Mouse (Mus musculus) right cerebral cortex, postnatal 25 days (tissue): ENCODE data around the gene Tmem87b.
A peak's percentile ranks its signal among the peaks of the same experiment; 100 is the strongest.

Source experiments
- DNase-seq: peaks from one replicate; pipeline ENCODE4 v3.0.0; 2022

Gene Tmem87b

DNA sequence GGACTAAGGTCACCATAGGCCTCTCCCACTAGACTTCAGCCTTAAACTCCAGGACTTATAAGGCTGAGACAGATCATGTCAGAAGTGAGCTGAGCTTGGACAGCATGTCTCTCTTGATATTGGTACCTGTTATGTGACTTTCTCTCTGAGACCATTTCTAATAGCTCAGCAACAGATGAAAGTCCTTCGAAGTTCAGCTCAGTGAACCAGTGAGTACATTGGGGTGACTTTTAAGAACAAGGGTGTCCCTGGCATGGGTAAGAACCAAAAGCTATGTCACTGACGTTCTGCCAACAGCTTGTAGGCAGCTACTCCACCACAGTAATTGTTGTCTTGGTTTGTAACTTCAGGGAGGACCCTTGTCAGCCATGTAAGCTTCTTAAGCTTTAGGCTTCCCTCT, 2.7 kb downstream of the Tmem87b start:
- no peak for DNase-seq

DNA sequence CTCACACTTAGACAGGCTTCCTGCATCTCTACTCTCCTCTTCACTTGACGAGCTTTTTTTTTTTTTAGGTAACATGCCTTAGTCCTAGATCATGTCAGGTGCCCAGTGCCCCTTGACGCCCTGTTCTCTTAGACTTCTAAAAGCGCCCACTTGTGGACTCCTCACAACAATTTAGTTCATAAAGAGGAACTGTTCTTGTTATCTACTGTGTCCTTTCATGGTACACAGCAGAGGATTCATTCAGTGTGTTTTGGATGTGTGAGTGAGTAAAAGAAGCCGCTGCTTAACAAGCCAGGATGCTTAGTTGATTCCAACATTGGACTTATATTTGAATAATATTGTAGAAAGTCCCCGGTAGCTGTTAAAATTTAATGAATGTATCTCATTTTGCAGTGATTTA, 6.0 kb downstream of the Tmem87b start:
- no peak for DNase-seq

DNA sequence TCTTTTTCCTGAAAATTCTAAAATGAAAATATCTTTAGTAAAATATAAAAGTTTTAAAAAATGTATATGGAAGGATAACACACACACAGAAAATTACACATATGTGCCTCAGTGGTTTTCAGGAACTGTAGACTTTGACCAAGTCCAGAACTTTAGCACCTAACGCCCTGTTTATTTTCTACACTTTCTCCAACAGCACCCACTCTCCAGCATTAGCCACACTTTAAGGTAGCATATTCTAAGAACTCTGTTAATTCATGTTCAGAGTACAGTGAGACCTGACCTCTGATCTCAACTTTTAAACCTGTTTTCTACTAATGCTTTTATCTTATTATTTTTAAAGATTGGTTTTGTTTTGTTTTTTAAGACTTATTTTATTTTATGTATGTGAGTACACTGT, 9.9 kb downstream of the Tmem87b start:
- DNase-seq: no peak

DNA sequence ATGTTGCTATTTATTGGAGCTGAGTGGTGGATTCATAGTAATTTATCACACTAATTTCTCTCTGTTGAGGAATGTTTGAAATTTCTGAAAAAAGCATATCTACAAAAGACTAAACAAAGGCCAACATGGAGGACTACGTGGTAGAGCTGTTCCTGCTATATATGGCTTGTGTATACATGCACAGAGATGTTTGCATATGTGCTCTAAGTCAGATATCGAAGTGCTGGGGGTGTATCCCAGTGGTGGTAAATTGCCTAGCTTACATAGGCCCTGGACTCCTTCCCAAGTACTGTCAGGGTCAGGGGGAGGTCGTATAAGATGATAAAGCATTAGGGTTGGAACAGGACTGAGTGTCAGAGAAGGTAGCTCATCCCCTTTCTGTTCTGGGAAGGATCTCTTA, 14.7 kb downstream of the Tmem87b start:
- no peak for DNase-seq

DNA sequence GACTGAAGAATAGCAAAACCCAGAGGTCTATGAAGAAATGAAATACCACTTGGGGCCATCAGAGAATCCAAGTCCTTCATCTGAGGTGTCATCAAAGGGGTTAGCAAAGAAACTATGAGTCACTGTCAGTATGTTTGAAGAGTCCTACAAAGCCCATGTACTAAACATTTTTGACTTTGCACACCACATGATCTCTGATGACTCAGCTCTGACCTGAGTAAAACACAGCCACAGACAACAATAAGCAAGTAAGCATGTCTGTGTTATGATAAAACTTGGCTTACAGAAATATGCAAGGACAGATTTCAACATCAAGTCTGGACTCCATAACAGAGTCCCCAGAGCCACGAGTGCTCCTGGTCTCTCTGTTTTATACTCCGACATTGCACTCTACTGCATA, 15.1 kb downstream of the Tmem87b start:
- no peak for DNase-seq

DNA sequence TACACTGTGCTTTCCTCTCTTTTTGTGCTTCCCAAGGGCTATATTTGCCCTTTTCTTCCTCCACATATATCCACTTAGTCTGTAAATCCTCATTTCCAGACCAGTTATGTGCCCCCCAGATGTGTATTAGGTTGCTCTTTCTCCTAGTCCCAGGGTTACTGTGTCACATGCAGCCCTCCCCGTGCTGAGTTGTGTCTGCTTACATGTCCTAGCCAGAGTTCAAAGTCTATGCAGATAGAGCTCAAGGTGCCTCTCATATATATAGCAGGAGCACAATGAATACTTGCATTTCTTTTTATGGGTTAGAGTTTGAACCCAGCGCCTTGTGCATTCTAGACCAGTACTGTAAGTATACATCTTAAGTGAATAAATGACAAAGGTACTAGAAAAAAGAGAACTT, 15.5 kb downstream of the Tmem87b start:
- DNase-seq: no peak

DNA sequence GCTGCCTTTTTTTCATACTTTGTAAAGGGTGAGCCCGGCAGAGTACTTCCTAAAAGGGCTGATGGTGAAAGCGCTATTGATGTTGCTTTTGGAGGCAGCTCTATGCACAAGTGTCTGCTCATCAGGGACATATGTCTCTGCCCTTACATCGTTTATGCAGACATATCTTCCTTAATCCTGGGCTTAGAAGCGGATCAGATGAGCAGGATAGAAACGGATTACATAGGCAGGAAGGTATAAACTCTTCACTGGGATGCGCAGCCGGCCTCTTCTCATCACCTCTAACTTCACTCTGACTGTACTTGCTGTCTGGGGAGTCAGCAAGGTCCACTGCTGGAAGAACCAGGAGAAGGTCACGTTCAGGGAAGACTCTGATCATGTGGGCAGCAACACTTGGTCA, 19.6 kb downstream of the Tmem87b start:
- no peak for DNase-seq

DNA sequence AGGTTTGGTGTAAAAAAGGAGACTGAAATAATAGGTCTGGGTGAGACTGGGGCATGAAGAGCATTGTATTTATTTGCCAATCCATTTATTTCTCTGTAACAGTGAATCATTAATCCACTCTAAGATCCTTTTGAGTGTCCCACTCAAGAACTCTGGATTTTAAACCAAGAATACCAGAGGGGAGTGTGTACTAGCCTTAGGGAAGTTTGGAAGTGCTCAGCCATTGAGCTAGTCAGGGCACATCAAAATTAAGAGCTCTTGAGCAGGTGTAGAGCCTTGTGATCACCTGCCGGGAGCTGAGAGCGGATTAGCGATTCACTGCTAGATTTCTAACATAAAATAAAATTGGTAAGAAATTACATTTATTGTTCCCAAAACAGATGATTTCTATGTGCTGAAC, 20.7 kb downstream of the Tmem87b start:
- DNase-seq: no peak

DNA sequence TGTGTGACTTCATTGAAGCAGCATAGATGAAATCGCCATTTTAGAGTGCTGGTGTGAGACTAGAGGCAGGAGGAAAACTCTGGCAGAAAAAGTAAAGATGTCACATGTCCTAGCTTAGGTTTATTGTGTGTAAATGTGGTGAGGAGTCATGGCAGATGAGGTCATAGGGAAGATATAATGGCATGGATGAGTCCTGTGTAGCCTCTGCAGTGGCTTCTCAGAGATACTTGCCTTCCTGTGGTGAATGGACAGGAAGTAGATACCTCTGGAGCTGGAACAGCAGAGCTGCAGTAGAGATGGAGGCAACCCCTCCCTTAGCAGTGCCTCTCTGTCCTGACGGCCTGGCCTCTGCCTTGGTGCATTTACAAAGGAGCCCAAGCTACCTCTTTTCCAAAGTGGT, 21.6 kb downstream of the Tmem87b start:
- DNase-seq: no peak

DNA sequence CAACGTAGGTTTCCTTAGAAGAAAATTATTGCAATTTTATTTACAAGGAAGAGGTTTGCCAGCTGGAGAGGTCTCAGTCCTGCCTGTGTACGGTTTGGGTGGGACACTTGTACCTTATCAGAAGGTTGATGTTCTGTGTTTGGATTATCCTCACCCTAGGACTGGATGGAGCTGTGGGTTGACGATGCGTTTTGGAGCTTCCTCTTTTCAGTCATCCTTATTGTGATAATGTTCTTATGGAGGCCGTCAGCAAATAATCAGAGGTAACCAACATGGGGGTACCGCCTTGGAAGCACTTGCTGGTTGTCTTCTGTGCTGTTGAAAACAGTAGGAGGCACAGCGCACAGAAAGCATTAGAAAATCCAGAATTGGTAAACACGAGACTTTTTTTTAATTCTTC, 24.5 kb downstream of the Tmem87b start:
- DNase-seq: no peak

DNA sequence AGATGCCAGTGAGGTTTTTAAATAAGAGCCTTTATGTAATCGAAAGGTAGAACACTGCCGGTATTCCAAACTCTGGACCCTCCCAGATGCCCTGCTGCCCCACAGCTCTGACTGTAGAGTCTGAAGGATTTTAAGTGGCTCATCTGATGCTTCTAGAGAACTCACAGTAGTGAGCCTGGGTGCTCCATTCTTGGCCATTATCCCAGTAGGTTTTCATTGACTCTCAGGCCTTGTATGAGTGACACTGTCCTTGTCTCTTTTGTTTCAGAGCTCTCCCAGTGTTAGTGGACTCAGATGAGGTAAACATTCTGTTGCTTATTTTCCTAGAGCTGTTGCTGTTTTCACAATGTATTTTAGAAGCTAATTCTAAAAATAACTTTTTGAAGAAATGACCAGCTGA, 32.1 kb downstream of the Tmem87b start:
- no peak for DNase-seq

DNA sequence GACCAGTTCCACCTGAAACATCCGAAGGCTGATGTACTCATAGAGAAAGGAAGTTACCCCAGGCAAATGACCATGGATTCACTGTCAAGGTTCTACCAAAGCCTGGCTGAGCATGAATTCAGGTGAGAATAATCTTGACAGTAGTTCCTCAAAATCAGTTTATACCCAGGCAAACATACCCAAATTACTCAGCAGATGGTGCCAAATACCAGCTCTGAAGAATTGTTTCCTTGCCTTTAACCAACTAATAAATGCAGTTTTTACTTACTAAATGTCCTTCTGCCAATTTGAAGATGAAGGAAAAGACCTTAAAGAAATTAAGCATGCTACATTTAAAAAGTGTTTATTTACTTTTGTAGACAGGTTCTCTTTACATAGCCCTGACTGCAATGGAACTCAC, 38.8 kb downstream of the Tmem87b start:
- DNase-seq: no peak

DNA sequence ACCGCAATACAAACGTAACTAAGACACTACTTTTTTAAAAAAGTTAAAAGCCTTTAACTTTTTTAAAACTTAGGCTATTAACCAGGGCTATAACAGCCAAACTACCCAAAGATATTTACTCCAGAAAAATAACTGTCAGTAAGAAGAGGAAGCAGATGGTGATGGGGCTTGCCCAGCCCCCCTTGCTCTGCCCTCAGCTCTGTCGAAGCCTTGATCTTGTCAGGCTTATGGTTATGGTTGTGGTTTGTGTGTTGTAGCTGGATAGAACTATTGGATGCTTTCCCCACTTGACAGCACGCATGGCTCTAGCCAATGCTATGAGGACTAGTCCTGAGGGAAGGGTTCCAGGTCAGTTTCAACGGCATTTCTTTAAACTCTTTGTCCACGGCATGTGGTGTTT, 41.0 kb downstream of the Tmem87b start:
- no peak for DNase-seq

DNA sequence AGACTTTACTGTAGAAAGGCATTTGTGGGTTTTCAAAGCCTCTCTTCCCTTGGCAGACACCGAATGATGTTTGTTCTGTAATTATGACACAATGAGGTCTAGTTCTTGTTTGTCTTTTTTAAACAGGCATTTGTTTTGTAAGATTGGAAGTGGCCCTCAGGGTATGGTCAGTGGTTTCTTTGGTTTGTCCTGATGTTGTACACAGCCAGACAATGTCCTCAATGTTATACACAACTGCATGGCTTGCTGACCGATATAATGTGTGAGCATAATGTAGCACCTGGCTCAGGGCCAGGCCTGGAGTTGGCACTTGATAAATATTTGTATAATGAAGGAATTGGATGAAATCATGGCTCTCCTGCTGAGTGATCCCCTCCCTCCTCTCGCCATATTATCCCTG, 41.9 kb downstream of the Tmem87b start:
- no peak for DNase-seq

DNA sequence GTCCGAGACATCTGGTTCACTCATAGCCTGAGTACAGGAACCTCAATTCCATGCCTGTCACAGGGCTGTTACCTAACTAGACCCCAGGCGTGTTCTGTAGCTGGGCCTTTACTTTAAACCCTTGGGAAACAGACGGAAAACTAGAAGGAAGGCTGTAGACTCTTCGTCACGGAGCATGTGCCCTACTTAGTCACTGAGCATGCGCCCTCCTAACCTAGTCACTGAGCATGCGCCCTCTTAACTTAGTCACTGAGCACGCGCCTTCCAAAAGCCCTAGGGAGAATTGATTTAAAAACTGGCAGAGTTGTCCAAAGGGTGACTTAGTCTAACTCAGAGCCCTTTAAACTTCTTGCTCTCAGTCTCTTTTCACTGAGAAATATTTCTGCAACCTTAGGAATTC, 44.7 kb downstream of the Tmem87b start, which contains the start of gene Fbln7:
TSS of gene Fbln7 (plus strand) at position 346 of the 400 bp plus-strand sequence.
- no peak for DNase-seq

DNA sequence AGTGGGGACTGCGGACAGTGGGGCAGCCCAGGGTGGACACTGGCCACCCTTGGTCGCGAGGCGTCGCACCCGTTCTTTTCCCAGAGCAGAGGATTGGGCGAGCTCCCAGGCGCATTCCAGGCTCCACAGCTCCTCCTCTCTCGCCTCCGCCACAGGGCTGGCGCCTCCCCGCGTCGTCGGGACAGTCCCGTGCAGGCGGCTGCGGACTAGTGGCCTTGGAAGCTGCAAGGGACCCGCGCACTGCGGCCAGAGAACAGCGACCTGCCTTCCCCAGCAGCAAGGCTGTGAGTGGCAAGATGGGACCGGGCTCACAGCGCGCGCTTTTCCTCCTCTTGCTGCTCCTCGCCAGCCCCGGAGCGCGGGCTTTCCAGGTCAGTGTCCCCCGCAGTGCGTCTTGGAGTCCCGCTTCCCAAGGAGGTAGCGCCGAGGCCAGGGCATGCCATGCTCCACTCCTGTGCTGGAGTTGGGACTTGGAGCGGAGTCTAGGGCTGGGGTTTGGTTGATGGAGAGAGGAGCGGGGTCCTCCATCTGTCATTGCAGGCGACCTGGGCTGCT, 45.9 kb downstream of the Tmem87b start:
- peak; percentile 54 for DNase-seq

DNA sequence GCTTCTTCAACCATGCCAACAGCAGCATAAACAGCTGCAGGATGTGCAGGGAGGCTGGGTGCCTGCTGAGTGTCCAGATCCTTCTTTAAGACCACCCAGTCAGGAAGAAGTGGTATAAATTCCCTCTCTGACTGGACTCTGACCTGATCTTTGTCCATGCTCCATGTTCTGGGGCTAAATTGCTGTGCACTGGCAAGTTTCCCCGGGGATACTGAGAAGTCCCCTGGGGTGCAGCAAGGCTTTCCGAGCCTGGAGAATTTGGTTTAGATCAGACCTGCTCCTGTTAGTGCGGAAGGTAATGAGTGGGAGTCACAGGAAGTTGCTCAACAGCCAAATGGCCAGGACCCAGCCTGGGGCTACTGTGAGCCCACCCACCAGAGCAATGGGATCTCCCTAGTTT, 47.1 kb downstream of the Tmem87b start:
- DNase-seq: no peak

DNA sequence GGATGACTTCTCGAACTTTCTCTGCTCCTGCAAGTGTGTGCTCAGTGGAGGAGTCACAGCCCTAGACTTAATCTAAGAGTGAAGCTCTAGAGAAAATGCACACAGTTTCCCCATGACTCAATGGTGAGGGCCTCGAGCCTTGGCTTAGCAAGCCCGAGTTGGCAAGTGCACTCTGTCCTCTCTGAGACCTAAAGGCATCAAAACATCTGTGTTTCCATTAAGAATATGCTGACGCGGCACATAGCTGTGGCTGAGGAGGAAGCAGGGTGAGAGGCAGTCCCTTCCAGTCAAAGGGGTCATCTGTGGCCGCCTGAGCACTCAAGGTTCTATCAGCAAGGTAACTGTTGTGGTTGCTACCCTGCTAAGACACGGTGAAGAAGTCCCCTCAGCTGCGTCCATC, 53.7 kb downstream of the Tmem87b start:
- DNase-seq: no peak

DNA sequence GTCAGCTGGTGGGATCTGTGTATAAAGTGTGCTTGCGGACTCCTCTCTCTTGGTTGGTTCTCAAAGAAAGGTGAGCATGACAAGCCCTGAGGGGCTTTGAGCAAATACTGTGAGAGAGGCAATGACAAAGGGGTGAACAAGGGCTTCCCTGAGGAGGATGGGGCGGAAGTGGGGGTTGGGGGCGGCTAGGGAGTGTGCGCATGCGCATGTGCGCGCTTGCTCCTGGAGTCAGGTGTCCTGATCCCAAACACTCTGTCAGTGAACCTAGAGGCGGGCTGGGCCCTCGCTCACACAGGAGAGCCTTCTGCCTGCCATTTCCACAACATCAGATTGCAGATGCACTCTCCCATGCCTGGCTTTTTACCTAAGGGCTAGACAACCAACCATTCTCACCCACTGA, 54.3 kb downstream of the Tmem87b start:
- no peak for DNase-seq

DNA sequence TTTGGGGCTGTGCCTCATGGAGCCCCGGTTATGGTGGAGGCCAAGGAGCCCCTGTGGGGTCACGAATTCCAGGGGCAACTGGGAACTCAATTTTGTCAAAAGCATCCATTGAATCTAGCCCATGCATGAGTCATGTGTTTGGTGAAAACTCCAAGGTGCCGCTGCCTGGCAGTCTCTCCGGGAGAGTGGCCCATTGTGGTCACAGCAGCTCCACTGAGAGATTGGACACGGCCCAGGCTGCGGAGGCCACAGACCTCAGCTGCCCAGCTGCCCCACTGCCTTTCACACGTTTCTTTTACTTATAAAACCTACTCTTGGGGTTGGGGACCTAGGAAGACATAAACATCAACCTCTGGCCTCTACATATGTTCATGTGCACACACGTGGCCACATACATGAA, 57.6 kb downstream of the Tmem87b start:
- DNase-seq: no peak

DNA sequence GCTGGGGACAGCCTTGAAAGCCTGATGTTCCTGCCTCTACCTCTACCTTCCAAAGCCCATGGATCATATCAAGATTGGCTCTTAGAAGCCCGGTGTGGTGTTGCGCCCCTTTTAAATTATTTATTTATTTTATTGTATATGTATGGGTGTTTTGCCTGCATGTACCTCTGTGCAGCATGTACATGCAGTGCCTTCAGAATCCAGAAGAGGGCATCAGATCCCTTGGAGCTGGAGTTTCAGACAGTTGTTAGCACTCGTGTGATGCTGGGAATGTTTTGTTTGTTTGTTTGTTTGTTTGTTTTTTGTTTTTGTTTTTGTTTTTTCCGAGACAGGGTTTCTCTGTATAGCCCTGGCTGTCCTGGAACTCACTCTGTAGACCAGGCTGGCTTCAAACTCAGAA, 63.3 kb downstream of the Tmem87b start:
- no peak for DNase-seq

DNA sequence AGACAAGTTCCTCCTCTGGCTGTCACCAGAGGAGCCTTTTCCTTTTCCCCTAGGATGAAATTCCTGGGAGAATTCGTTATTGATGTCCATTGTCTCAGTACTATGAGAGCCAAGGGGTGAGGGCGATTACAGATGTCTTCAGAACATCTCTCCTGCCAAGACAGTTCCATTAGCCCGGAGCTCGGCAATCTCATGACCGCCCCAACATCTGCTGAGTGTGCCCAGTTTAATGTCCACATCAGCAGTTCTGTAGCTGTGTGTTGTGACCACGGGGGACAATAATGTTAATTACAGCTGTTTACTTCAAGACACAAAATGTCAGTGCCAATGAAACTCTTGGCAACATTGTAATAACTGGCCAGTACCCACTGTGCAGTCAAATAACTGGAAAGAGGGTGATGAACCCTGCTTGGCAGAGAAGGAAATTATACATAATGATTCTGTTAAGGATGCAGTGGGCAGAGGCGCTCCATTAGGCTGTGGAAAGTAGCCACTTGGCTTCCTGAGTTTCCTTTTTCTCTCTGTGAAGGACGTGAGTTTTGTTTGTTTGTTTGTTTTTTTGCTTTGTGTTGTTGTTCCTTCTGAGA, 67.4 kb downstream of the Tmem87b start:
- DNase-seq: no peak

DNA sequence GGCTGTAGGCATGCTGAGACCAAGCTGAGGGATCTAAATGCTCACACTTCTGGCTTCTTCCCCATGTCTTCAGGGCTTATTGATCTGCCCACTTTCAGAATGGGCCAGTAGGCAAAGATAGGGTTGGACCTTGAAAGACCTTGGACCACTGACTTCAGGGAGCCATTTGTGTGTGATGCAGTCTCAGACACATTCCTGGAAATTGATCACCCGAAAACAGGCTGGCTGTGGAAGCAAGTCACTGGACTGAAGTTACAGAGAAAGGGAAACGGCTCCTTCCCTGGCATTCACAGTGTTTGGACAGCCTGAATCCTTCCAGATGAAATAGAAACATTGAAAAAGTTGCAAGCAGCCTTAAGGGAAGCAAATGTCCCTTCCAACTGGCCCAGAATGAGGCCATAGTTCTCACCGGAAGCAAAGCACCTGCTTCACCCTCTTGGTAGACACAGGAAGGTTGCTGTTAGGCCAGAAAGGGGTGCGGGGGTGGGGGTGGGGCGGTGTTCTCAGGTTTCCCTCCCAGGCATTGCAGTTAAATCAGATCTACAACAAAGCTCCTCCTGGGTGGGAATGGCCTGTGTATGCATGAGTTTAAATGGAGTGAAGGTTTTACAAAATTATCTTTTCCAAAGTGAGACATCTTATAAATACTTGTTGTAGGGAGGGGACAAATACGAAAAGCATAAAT, 70.1 kb downstream of the Tmem87b start:
- DNase-seq: no peak

DNA sequence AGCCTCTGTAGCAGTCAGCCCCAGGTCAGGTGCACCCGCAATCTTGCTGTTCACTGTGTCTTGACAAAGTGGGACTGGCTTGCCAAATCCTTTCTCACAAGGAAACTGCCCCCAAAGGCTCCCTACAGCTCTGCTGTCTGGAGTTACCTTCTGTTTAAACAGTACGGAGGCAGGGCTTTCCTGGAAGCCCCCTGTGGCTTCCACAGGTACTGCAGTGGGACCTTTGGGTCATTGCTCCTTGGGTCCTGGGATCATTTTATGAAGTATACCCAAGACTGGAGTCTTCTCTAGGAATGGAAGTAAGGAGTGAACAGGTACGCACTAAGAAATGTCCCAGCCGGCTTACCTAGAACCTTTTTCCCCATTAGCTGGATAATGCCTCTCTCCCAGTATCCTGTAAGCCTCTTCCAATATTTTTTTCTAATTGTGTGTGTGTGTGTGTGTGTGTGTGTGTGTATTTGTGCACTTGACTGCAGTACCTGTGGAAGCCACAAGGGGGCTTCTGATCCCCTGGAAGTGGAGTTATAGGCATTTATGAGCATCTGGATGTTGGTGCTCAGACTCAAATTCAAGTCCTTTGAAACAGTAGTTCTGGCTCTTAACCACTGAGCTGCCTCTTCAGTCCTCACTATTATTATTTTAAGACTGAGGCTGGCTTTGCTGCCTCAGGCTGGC, 72.9 kb downstream of the Tmem87b start:
- DNase-seq: no peak
